18 mouse cellular contexts compared by ENCODE assay signal in genomic region chr1:172441935-172442445, GRCm38 (mm10). TPM values are rescaled to one million over a fixed set of nuclear protein-coding genes. Genes with fewer than 3 reads are reported as not detected.
"Had no signal": no experiment of that assay in that cellular context is flagged by ENCODE, and none has a peak within 500 bp of the region (broad histone marks: within the 10 kb centered on the region; RNA-seq: fewer than 3 reads in every experiment).

No protein-coding gene starts in this region.

- ATAC-seq: intestine, postnatal 0 days; liver, postnatal 0 days; lung, postnatal 0 days; midbrain, embryonic 15.5 days had no signal

- H3K36me3 ChIP-seq: midbrain, embryonic 12.5 days; midbrain, embryonic 15.5 days; neural tube, embryonic 13.5 days had no signal

- DNase-seq: kidney, adult 2 months; kidney, postnatal 25 days; layer of hippocampus, adult 9-11 months; liver, postnatal 0 days; lung, embryonic 14.5 days; retina, postnatal 1 day; thymus, postnatal 36 days had no signal

- H3K4me1 ChIP-seq: midbrain, embryonic 12.5 days; midbrain, embryonic 15.5 days; neural tube, embryonic 13.5 days had no signal

- H3K27ac ChIP-seq: kidney, postnatal 0 days; layer of hippocampus, adult 2 months; liver, embryonic 14.5 days; macrophage; midbrain, embryonic 12.5 days; midbrain, embryonic 15.5 days; neural tube, embryonic 13.5 days had no signal

- H3K9me3 ChIP-seq: midbrain, embryonic 12.5 days; midbrain, embryonic 15.5 days; neural tube, embryonic 13.5 days had no signal

- H3K4me2 ChIP-seq: liver, embryonic 11.5 days; lung, embryonic 14.5 days; midbrain, embryonic 12.5 days; midbrain, embryonic 15.5 days; neural tube, embryonic 13.5 days had no signal

- H3K9ac ChIP-seq: liver, embryonic 14.5 days; liver, postnatal 0 days; lung, embryonic 14.5 days; midbrain, embryonic 12.5 days; midbrain, embryonic 15.5 days; neural tube, embryonic 13.5 days had no signal

- H3K27me3 ChIP-seq: midbrain, embryonic 12.5 days; midbrain, embryonic 15.5 days; neural tube, embryonic 13.5 days had no signal

- H3K4me3 ChIP-seq: layer of hippocampus, adult 2 months; midbrain, embryonic 12.5 days; midbrain, embryonic 15.5 days; neural tube, embryonic 13.5 days had no signal

RNA-seq across cellular contexts. Expression of gene Slamf9, which starts 33.2 kb away (rescaled TPM):
- total RNA-seq: layer of hippocampus, postnatal 25 days had no signal
- polyA plus RNA-seq: neural tube, embryonic 13.5 days had no signal
